Mouse (Mus musculus): Measurements from ENCODE around the gene Gm17334.

GRCm38 (mm10) chr11:53786058-53787031, 13.4 kb upstream of the Gm17334 start:
- TF ChIP-seq CTCF (IDR thresholded peaks at IDR 0.05; ENCODE audit: insufficient read depth, low read length), result no peak
- TF ChIP-seq POLR2A (IDR thresholded peaks at IDR 0.05; ENCODE audit: borderline replicate concordance, extremely low read depth, low read depth, low read length), result peak; percentile 35; the same call in 1 of the 2 replicates

Measured in lung, adult 2 months (tissue).